Mouse (Mus musculus): ENCODE data around the gene Snx18.

The Snx18 gene

GRCm38 (mm10) chr13:113597616-113598015 is 20.7 kb downstream of the Snx18 start:
- DNase-seq (ENCODE audit: low spot score), result no peak

- no peak for DNase-seq (ENCODE audit: low spot score)
Observed at GRCm38 (mm10) chr13:113596821-113597541, 21.4 kb downstream of the Snx18 start.

- no peak for DNase-seq (ENCODE audit: low spot score)
Observed at GRCm38 (mm10) chr13:113595987-113596386, 22.4 kb downstream of the Snx18 start.

GRCm38 (mm10) chr13:113595219-113595618 is 23.1 kb downstream of the Snx18 start:
- DNase-seq (ENCODE audit: low spot score), result no peak

GRCm38 (mm10) chr13:113594361-113594760 is 24.0 kb downstream of the Snx18 start:
- DNase-seq (ENCODE audit: low spot score), result no peak

GRCm38 (mm10) chr13:113593711-113594110 is 24.7 kb downstream of the Snx18 start:
- DNase-seq (ENCODE audit: low spot score), result no peak

- no peak for DNase-seq (ENCODE audit: low spot score)
Observed at GRCm38 (mm10) chr13:113592703-113593200, 25.6 kb downstream of the Snx18 start.

- DNase-seq (ENCODE audit: low spot score), result no peak
Observed at GRCm38 (mm10) chr13:113591336-113591735, 27.0 kb downstream of the Snx18 start.

- no peak for DNase-seq (ENCODE audit: low spot score)
Observed at GRCm38 (mm10) chr13:113590216-113590615, 28.1 kb downstream of the Snx18 start.

- DNase-seq (ENCODE audit: low spot score), result no peak
Observed at GRCm38 (mm10) chr13:113589499-113589898, 28.9 kb downstream of the Snx18 start.

GRCm38 (mm10) chr13:113587200-113587936 is 31.0 kb downstream of the Snx18 start:
- DNase-seq (ENCODE audit: low spot score), result no peak

GRCm38 (mm10) chr13:113585606-113586005 is 32.8 kb downstream of the Snx18 start:
- no peak for DNase-seq (ENCODE audit: low spot score)

- no peak for DNase-seq (ENCODE audit: low spot score)
Observed at GRCm38 (mm10) chr13:113584431-113584830, 33.9 kb downstream of the Snx18 start.

- no peak for DNase-seq (ENCODE audit: low spot score)
Observed at GRCm38 (mm10) chr13:113583563-113583962, 34.8 kb downstream of the Snx18 start.

GRCm38 (mm10) chr13:113582024-113582423 is 36.3 kb downstream of the Snx18 start:
- no peak for DNase-seq (ENCODE audit: low spot score)

GRCm38 (mm10) chr13:113581436-113581835 is 36.9 kb downstream of the Snx18 start:
- no peak for DNase-seq (ENCODE audit: low spot score)

- DNase-seq (ENCODE audit: low spot score), result no peak
Observed at GRCm38 (mm10) chr13:113580400-113580790, 38.0 kb downstream of the Snx18 start.

GRCm38 (mm10) chr13:113579788-113580399 is 38.5 kb downstream of the Snx18 start:
- no peak for DNase-seq (ENCODE audit: low spot score)

GRCm38 (mm10) chr13:113574232-113574631 is 44.1 kb downstream of the Snx18 start:
- DNase-seq (ENCODE audit: low spot score), result no peak

- no peak for DNase-seq (ENCODE audit: low spot score)
Observed at GRCm38 (mm10) chr13:113573377-113573776, 45.0 kb downstream of the Snx18 start.

- no peak for DNase-seq (ENCODE audit: low spot score)
Observed at GRCm38 (mm10) chr13:113572046-113572686, 46.2 kb downstream of the Snx18 start.

- DNase-seq (ENCODE audit: low spot score), result no peak
Observed at GRCm38 (mm10) chr13:113569526-113569925, 48.8 kb downstream of the Snx18 start.

Measured in layer of hippocampus, adult 9-10 months (tissue).